Mouse (Mus musculus) heart, adult 2 months (tissue): ENCODE data around the gene Rap1b. TPM values are rescaled to one million over a fixed set of nuclear protein-coding genes. Genes with fewer than 3 reads are reported as not detected.

ENCODE experiments used
- DNase-seq, 2 experiments: peaks; one replicate each; pipeline ENCODE4 v3.0.0; 2021
- H3K27ac ChIP-seq: fragments of 200-600 bp; 2 replicates; pipeline ENCODE4 v1.8.1; 2022
- H3K27me3 ChIP-seq: fragments of 200-500 bp; 2 replicates; pipeline ENCODE4 v1.6.1; 2012; ENCODE audit warnings: mild to moderate bottlenecking, low read length, inconsistent platforms, mixed read lengths; ENCODE audit not compliant: control insufficient read depth, insufficient read depth
- H3K36me3 ChIP-seq: fragments of 200-500 bp; 2 replicates; pipeline ENCODE4 v1.6.1; 2012; ENCODE audit warnings: low read length, inconsistent platforms; ENCODE audit not compliant: control insufficient read depth, insufficient read depth
- H3K4me1 ChIP-seq: fragments of 200-500 bp; 2 replicates; pipeline ENCODE4 v1.6.1; 2011; ENCODE audit warnings: low read length; ENCODE audit not compliant: control insufficient read depth, insufficient read depth
- H3K4me3 ChIP-seq: fragments of 200-600 bp; 2 replicates; pipeline ENCODE4 v1.8.1; 2022
- H3K79me2 ChIP-seq: fragments of 200-500 bp; replicated peaks from 2 replicates; pipeline ENCODE4 v1.6.1; 2012; ENCODE audit warnings: mild to moderate bottlenecking, inconsistent platforms, low read length, moderate library complexity, mixed read lengths; ENCODE audit not compliant: control insufficient read depth, insufficient read depth
- H3K9ac ChIP-seq: fragments of 200-500 bp; 2 replicates; pipeline ENCODE4 v1.6.1; 2012; ENCODE audit warnings: low read depth, mild to moderate bottlenecking, control low read depth, inconsistent platforms, low read length, mixed read lengths
- CTCF ChIP-seq: fragments of 200-600 bp; IDR thresholded peaks from 2 replicates; pipeline ENCODE4 v1.8.1; 2022; ENCODE audit warnings: antibody characterized with exemption, mild to moderate bottlenecking, moderate library complexity
- EP300 ChIP-seq: fragments of 200-500 bp; IDR thresholded peaks from 2 replicates; pipeline ENCODE4 v1.6.1; 2011; ENCODE audit warnings: low read depth, low read length, control low read depth; ENCODE audit not compliant: insufficient read depth
- POLR2A ChIP-seq: fragments of 200-500 bp; IDR thresholded peaks from 2 replicates; pipeline ENCODE4 v1.6.1; 2011; ENCODE audit warnings: mild to moderate bottlenecking, low read depth, low read length, control low read depth; ENCODE audit not compliant: insufficient read depth
- WGBS: fragments of 180-500 bp; shearing (Covaris S2); methylation state at CpG from one replicate; pipeline ENCODE4 v1.1.7; 2018; 5-methylcytosine and 5-hydroxymethylcytosine counted together
- intact Hi-C: fragments of 180-260 bp; cut with DNase I; formaldehyde crosslinking; loops from one replicate; pipeline ENCODE4 v1.15.1; 2025
- polyA plus RNA-seq: library from polyadenylated mRNA; depleted of rRNA; stranded (reverse); fragments of >200 nt; gene quantifications from 2 replicates; pipeline ENCODE4 v1.2.3, GENCODE M21; 2012; rRNA removed
- total RNA-seq, 2 experiments: library from RNA; stranded (reverse); gene quantifications; 2 replicates each; pipeline ENCODE4 v1.2.3; 2021

The Rap1b gene
- total and polyA plus RNA-seq, 3 experiments, result 23.4 to 53.4 (median 48.0) TPM

DNA sequence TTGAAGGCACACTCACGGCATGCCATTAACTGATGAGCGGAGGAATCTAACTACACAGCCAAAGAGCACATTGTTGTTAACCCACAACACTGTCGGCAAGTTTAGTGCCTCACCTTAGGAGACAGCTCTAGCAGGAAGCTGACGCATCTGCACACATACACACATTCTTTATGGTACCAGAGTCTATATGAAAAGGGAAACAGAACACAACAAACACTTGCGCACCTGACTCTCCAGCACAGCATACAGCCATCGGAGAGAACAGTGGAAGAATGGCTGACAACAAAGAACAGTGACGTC lies 77.7 kb downstream of the Rap1b start:
- Histone ChIP-seq H3K27ac (no peak overlapping the region), H3K79me2 (no peaks in the 10 kb centered on the region), H3K27me3 (no peaks in the 10 kb centered on the region), H3K4me1 (no peaks in the 10 kb centered on the region), H3K36me3 (no peaks in the 10 kb centered on the region), H3K9ac (no peak overlapping the region), H3K4me3 (no peak overlapping the region)
- WGBS, result 95% methylated on average over 7 of the region's 7 CpGs
- TF ChIP-seq EP300 (no peak), CTCF (no peak), POLR2A (no peak)
- intact Hi-C loops, result no loop called here
- no peak for DNase-seq

DNA sequence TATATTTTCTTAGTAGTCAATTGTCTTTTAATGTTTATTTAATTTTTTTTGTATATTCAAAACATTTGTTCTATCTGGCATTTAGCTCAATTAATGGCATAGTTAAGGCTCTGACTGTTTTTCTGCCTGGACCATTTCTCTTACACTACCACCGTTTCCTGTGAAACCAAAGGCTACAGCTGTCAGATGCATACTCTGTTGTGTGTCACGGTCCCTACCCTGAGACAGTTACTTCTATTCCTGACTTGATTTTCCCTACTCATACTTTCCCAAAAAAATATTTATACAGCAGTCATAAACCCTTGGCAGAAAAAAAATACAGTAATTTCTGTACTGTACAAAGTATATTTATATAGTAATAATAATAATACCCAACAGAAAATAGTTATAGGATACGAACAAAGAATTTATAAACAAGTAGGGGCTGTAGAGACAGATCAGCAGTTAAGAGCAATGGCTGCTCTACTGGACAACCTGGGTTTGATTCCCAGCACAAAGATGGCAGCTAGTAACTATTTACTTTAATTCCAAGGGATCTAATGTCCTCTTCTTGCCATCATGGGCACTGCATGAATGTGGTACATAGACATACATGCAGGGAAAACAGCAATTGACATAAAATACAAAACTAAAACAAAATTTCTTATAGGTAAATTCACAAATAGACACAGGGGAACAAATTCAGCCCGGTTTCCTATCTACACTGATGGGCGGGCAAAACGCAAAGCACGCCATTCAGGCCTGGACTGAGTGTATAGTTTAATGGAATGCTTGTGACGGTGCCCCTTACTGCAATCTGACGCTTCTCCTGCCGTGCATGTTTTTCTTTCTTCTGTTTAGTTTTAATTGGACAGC lies 78.3 kb downstream of the Rap1b start:
- Histone ChIP-seq H3K4me3 (no peak overlapping the region), H3K9ac (no peak overlapping the region), H3K79me2 (no peaks in the 10 kb centered on the region), H3K27ac (no peak overlapping the region), H3K36me3 (no peaks in the 10 kb centered on the region), H3K27me3 (no peaks in the 10 kb centered on the region), H3K4me1 (no peaks in the 10 kb centered on the region)
- TF ChIP-seq POLR2A (no peak), EP300 (no peak), CTCF (no peak)
- 91% methylated on average over 10 of the region's 10 CpGs for WGBS
- no peak for DNase-seq
- intact Hi-C loops, result no loop called here

DNA sequence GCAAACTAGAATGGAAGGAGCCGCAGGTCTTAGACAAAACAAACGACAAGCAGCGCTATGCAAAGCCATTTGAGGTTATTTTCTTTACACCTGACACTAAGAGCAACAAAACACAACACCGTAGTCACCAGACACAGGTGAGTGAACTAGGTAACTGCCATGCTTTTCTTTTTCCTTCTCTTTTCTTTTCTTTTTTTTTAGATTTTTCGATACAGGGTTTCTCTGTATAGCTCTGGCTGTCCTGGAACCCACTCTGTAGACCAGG lies 79.0 kb downstream of the Rap1b start:
- H3K4me3 ChIP-seq, result no peak overlapping the region
- TF ChIP-seq EP300 (no peak), CTCF (no peak), POLR2A (no peak)
- H3K36me3 ChIP-seq, result no peaks in the 10 kb centered on the region

DNA sequence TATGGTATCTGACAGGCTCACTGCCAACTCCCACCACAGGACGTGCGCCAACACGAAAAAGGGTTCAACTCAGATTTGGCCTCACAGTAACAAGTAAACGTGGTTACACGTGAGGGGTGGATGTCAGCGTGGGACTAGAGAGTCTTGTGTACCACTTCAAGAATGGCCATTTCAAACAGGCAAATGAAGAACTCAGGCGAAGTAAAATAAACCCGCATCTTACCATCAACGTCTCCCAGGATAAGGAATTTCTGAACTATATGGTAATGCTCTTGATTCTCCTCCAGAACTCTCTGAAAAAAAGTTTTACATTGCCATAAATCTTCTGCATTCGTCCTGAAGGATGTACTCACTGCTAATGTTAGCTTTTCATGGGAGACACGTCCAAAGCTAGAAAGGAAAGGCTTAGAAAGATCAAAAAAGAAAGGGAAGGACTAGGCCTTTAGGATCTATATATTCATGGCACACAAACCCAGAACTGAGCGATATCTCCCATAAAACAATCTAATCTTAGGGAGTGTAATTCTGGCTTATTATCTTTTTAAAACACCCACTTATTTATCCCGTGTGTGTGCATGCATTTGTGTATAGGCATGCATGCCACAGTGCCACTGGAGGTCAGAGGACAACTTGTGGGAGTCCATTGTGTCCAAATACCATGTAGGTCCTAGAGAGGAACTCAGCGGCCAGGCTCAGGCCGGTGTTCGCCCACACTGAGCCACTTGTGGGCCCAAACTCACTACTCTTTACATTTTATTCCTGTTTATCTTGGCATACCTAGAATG lies 79.5 kb downstream of the Rap1b start:
- H3K4me1 ChIP-seq, result no peaks in the 10 kb centered on the region
- no peaks in the 10 kb centered on the region for H3K79me2 ChIP-seq
- no peak overlapping the region for H3K4me3 ChIP-seq
- no peak overlapping the region for H3K27ac ChIP-seq
- H3K36me3 ChIP-seq, result no peaks in the 10 kb centered on the region
- no peak for DNase-seq
- no peak for TF ChIP-seq POLR2A
- intact Hi-C loops, result no loop called here
- WGBS, result 83% methylated on average over 16 of the region's 16 CpGs
- H3K9ac ChIP-seq, result no peak overlapping the region
- H3K27me3 ChIP-seq, result no peaks in the 10 kb centered on the region

More for the DNA sequence above, 79.0 kb downstream of the Rap1b start:
- Histone ChIP-seq H3K27ac (no peak overlapping the region), H3K9ac (no peak overlapping the region), H3K79me2 (no peaks in the 10 kb centered on the region), H3K4me1 (no peaks in the 10 kb centered on the region), H3K27me3 (no peaks in the 10 kb centered on the region)
- DNase-seq, result no peak
- 89% methylated on average over 5 of the region's 5 CpGs for WGBS
- intact Hi-C loops, result no loop called here

DNA sequence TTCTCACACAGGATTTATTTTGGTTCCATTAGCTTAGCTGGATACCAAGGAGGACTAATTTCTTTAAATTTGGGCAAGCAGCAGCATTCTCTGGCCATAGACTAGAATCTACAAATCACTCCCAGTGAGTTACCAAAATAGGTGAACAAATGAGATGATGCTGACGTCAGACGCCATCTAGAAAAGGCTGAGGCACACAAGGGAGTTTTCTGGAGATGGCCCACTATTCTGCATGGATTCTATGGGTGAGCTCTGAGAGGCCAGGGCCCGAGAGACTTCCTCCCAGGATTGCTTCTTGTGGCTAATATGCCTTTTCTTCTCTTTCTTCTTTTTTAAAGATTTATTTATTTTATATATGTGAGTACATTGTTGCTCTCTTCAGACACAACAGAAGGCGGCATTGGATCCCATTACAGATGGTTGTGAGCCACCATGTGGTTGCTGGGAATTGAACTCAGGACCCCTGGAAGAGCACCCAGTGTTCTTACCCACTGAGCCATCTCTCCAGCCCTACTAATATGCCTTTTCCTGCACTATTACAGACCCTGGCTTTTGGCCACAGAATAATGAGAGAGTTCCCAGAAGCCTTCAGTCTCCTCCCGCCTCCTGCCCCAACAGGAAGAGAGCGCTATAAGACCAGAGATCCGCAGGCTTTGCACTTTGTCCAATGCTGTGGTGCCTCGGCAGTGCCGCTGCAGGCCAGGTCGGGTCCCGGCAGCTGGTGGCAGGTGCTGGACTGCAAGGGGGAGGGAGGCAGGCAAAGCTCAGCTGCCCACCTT lies 80.5 kb downstream of the Rap1b start:
- WGBS, result 93% methylated on average over 11 of the region's 11 CpGs
- Histone ChIP-seq H3K27me3 (no peaks in the 10 kb centered on the region), H3K9ac (no peak overlapping the region), H3K27ac (no peak overlapping the region), H3K4me3 (no peak overlapping the region), H3K4me1 (no peaks in the 10 kb centered on the region), H3K79me2 (no peaks in the 10 kb centered on the region), H3K36me3 (no peaks in the 10 kb centered on the region)
- intact Hi-C loops, result no loop called here
- TF ChIP-seq POLR2A (no peak), EP300 (no peak), CTCF (no peak)
- no peak for DNase-seq

DNA sequence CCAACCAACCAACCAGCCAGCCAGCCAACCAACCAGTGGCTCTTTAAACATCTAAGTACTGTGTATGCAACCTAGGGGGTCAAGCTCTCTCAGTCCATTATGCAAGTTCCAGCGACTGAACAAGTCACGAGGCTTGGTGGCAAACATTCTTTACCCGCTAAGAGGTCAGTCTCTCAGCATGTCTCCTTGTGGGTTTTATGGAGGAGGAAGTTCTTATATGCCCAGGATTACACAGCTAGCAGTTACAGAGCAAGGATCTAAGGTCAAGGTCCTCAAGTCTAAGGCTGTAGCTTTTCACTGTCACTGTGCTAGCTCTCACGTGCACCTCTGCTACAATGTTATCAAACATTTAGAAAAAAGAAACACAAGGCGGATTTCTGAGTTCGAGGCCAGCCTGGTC lies 81.2 kb downstream of the Rap1b start:
- H3K36me3 ChIP-seq, result no peaks in the 10 kb centered on the region
- 89% methylated on average over 6 of the region's 6 CpGs for WGBS

More for the DNA sequence above, 81.2 kb downstream of the Rap1b start:
- H3K4me3 ChIP-seq, result no peak overlapping the region
- no peaks in the 10 kb centered on the region for H3K27me3 ChIP-seq
- H3K9ac ChIP-seq, result no peak overlapping the region
- intact Hi-C loops, result no loop called here
- DNase-seq, result no peak
- H3K79me2 ChIP-seq, result no peaks in the 10 kb centered on the region
- TF ChIP-seq POLR2A (no peak), CTCF (no peak), EP300 (no peak)
- no peak overlapping the region for H3K27ac ChIP-seq
- no peaks in the 10 kb centered on the region for H3K4me1 ChIP-seq

Other genes with a start within 250 kb of the Rap1b start
- 1 to 10 TPM; 2.8 to 4.0 TPM for gene Cpm, start 216.5 kb downstream of the Rap1b start, total RNA-seq
- gene Cpm, start 216.5 kb downstream of the Rap1b start, polyA plus RNA-seq, result 3.5 and 6.6 TPM in 2 replicates
- 10 to 100 TPM; 50.1 to 51.8 TPM for gene Mdm2, start 135.3 kb downstream of the Rap1b start, total RNA-seq
- 24.5 and 36.2 TPM in 2 replicates for gene Mdm2, start 135.3 kb downstream of the Rap1b start, polyA plus RNA-seq
- gene Slc35e3, start 99.7 kb downstream of the Rap1b start, total RNA-seq, result 1 to 10 TPM; 7.4 to 8.0 TPM
- 5.7 and 9.2 TPM in 2 replicates for gene Slc35e3, start 99.7 kb downstream of the Rap1b start, polyA plus RNA-seq
- 1 to 10 TPM; 7.0 to 8.6 TPM for gene Nup107, start 53.3 kb downstream of the Rap1b start, total RNA-seq
- gene Nup107, start 53.3 kb downstream of the Rap1b start, polyA plus RNA-seq, result 4.9 and 6.7 TPM in 2 replicates